Mouse (Mus musculus): ENCODE results near the gene Tmigd1. TPM values are rescaled to one million over a fixed set of nuclear protein-coding genes. Genes with fewer than 3 reads are reported as not detected.

Gene Tmigd1
- not detected for total RNA-seq (2023)

GRCm38 (mm10) chr11:76901579-76902361, at the start of gene Tmigd1:
Tmigd1 (plus strand) TSS chr11:76902159.

GRCm38 (mm10) chr11:76924759-76925236, 22.8 kb downstream of the Tmigd1 start, which contains the start of gene Blmh:
Blmh (plus strand) TSS chr11:76924809.

Other genes with a start within 250 kb of the Tmigd1 start
- gene Bhlha9, start 229.7 kb upstream of the Tmigd1 start, total RNA-seq (2023): not detected
- gene Trarg1, start 222.4 kb upstream of the Tmigd1 start, total RNA-seq (2023): not detected
- gene Gosr1, start 138.6 kb upstream of the Tmigd1 start, total RNA-seq (2023): 10 to 100 TPM; 41.9 to 44.7 TPM
- 1 to 10 TPM; 1.7 to 2.3 TPM for gene Cpd, start 55.1 kb upstream of the Tmigd1 start, total RNA-seq (2023)
- 10 to 100 TPM; 48.5 to 57.4 TPM for gene Blmh, start 22.6 kb downstream of the Tmigd1 start, total RNA-seq (2023)
- gene Slc6a4, start 96.4 kb downstream of the Tmigd1 start, total RNA-seq (2023): not detected
- 10 to 100 TPM; 15.7 to 21.4 TPM for gene Nsrp1, start 176.3 kb downstream of the Tmigd1 start, total RNA-seq (2023)

All from T-cell, adult 66 days (primary cell).